ENCODE assay signal across 9 mouse cellular contexts in the genomic region with DNA sequence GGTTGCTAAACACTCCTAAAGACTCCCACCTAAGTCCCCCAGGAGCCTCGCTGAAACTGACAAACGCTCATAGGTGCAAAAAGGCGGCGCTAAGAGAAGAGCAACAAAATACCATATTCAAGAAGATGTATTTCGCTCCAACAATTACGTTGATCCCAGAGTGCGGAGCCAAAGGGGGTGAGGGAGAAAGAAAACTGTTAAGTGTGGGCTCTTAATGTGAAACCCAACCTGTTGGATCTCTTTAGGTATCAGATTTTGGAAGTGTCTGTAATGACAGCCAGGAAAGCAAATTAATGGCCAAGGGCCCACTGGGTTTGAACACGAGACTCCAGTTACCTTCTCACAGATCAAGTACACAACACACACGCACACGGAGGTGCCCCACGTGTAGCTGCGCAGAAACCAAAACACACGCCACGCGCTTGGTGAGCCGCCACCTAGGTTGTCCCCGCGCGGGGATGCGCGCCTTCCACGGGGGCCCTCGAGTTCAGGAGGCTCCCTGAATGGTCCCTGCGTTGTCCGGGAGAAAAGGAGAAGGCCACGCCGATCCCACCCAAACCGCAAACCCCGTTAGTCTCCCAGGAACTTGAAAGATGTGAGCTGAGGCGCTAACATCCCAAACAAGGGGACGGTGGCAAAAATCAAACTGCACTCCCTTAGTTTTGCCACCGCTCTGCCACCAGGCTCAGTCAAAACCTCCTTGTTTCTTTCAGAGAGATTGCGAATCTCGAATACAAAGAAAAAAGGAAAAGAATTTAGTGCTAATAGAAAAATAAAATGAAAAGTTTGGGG. TPM values are rescaled to one million over a fixed set of nuclear protein-coding genes. Genes with fewer than 3 reads are reported as not detected.
DNase-seq lines count a peak whose midpoint lies in the region; ATAC-seq and TF ChIP-seq lines count a peak whose summit lies in the region.
"Had no signal": no experiment of that assay in that cellular context is flagged by ENCODE, and none has a peak within 500 bp of the region (broad histone marks: within the 10 kb centered on the region; RNA-seq: fewer than 3 reads in every experiment).

No protein-coding gene starts in this region.

- H3K9ac ChIP-seq in midbrain, embryonic 14.5 days (replicated peaks; ENCODE audit: low read length): no peak overlapping the region

- DNase-seq in cerebellum, adult 2 months: peak in 1 of 2 experiments; percentile 12
- DNase-seq in cerebellum, adult 18-20 months: no peak
- DNase-seq in ovary, postnatal 36 days (ENCODE audit: low spot score): peak; percentile 9
- DNase-seq in ovary, adult 18-20 months (ENCODE audit: low spot score): no peak
- peak; percentile 53 for DNase-seq in hindbrain, embryonic 10.5 days (ENCODE audit: low spot score)
- DNase-seq in midbrain, embryonic 14.5 days: peak; percentile 36
- DNase-seq in urinary bladder, postnatal 4 days (ENCODE audit: low spot score in 2 of 2): no peak
- no peak for DNase-seq in lung, postnatal 14 days

- no peaks in the 10 kb centered on the region for H3K9me3 ChIP-seq in hindbrain, embryonic 10.5 days
- no peaks in the 10 kb centered on the region for H3K9me3 ChIP-seq in midbrain, embryonic 14.5 days (ENCODE audit: control insufficient read depth, low read length)
- H3K9me3 ChIP-seq: megakaryocyte, embryonic 14.5 days had no signal

- peak overlapping the region; percentile 92 for H3K4me2 ChIP-seq in midbrain, embryonic 14.5 days (ENCODE audit: low read length)

- ATAC-seq in midbrain, embryonic 14.5 days (ENCODE audit: low FRiP score, low TSS enrichment): no peak

- no peak overlapping the region for H3K27ac ChIP-seq in cerebellum, adult 2 months (ENCODE audit: insufficient read depth, low read length)
- peak overlapping the region; percentile 96 for H3K27ac ChIP-seq in hindbrain, embryonic 10.5 days
- H3K27ac ChIP-seq in midbrain, embryonic 14.5 days (replicated peaks; ENCODE audit: low read depth, low read length): no peak overlapping the region

- no peaks in the 10 kb centered on the region; the same call in 1 of the 2 replicates for H3K27me3 ChIP-seq in cerebellum, adult 2 months (ENCODE audit: control insufficient read depth, insufficient read depth, low read length)
- H3K27me3 ChIP-seq in hindbrain, embryonic 10.5 days (ENCODE audit: insufficient read depth, poor library complexity, severe bottlenecking): peaks cover 22% of the 10 kb centered on the region
- peaks cover 37% of the 10 kb centered on the region; the same call in 1 of the 2 replicates for H3K27me3 ChIP-seq in midbrain, embryonic 14.5 days (ENCODE audit: control insufficient read depth, insufficient read depth, low read length)

- TF ChIP-seq CTCF in cerebellum, adult 2 months (IDR thresholded peaks at IDR 0.05; ENCODE audit: borderline replicate concordance, insufficient read depth, low read depth, low read length): no peak

- H3K4me1 ChIP-seq in cerebellum, adult 2 months (ENCODE audit: control insufficient read depth, insufficient read depth, low read length): peaks cover 2% of the 10 kb centered on the region; the same call in 1 of the 2 replicates
- peaks cover 32% of the 10 kb centered on the region for H3K4me1 ChIP-seq in hindbrain, embryonic 10.5 days (replicated peaks)
- peaks cover 15% of the 10 kb centered on the region for H3K4me1 ChIP-seq in midbrain, embryonic 14.5 days (ENCODE audit: control insufficient read depth, insufficient read depth, low read length)
- H3K4me1 ChIP-seq: megakaryocyte, embryonic 14.5 days had no signal

- no peaks in the 10 kb centered on the region for H3K36me3 ChIP-seq in hindbrain, embryonic 10.5 days
- no peaks in the 10 kb centered on the region for H3K36me3 ChIP-seq in midbrain, embryonic 14.5 days (ENCODE audit: control insufficient read depth, insufficient read depth, low read length)

- WGBS in cerebellum, adult 2 months: 7% methylated on average over 34 of the region's 34 CpGs
- WGBS in hindbrain, embryonic 10.5 days: under 1% methylated on average over 34 of the region's 34 CpGs
- WGBS in midbrain, embryonic 14.5 days: 1% methylated on average over 34 of the region's 34 CpGs

- no peak for TF ChIP-seq POLR2A in cerebellum, adult 2 months (IDR thresholded peaks at IDR 0.05; ENCODE audit: borderline replicate concordance, insufficient read depth, low read length)

- H3K4me3 ChIP-seq in cerebellum, adult 2 months (replicated peaks; ENCODE audit: insufficient read depth, low read depth, low read length): peak overlapping the region; percentile 7
- peak overlapping the region; percentile 81 for H3K4me3 ChIP-seq in hindbrain, embryonic 10.5 days
- H3K4me3 ChIP-seq in midbrain, embryonic 14.5 days (replicated peaks; ENCODE audit: low read depth, low read length): peak overlapping the region; percentile 55
- H3K4me3 ChIP-seq: megakaryocyte, embryonic 14.5 days had no signal

RNA-seq across cellular contexts. Expression of gene Eya4, which starts 2.3 kb away (rescaled TPM):
- polyA plus RNA-seq in cerebellum, adult 2 months (2012; rRNA removed): 0.70 and 0.82 TPM in 2 replicates
- polyA plus RNA-seq in hindbrain, embryonic 10.5 days (2016; fragmentation: Nextera tagmentation; extraction: Ambion mirVana): 3.6 and 5.5 TPM in 2 replicates
- 0.28 and 0.55 TPM in 2 replicates for polyA plus RNA-seq in midbrain, embryonic 14.5 days (2014; fragmentation: Nextera tagmentation; extraction: Ambion mirVana)

Comparison
In these comparisons a context has a peak if more than half of its experiments do, and no peak if none do; other contexts are left out.
1. DNase-seq: peak in ovary, postnatal 36 days (single experiment), hindbrain, embryonic 10.5 days (single experiment) and midbrain, embryonic 14.5 days (single experiment); none in cerebellum, adult 18-20 months (0 of 2), ovary, adult 18-20 months (single experiment), urinary bladder, postnatal 4 days (0 of 2) and lung, postnatal 14 days (single experiment).
2. H3K4me3 ChIP-seq: peak in every context shown above with its lines; median percentile 81 in hindbrain, embryonic 10.5 days; 55 in midbrain, embryonic 14.5 days; 7 in cerebellum, adult 2 months.